Mouse (Mus musculus) cerebellum, adult 2 months (tissue): ENCODE measurements around the gene Gm10799. TPM values are rescaled to one million over a fixed set of nuclear protein-coding genes. Genes with fewer than 3 reads are reported as not detected.

Experiments
- DNase-seq, 2 experiments: peaks; one replicate each; pipeline ENCODE4 v3.0.0; 2021
- H3K27ac ChIP-seq: fragments of 200-500 bp; 2 replicates; pipeline ENCODE4 v1.5.1; 2012; ENCODE audit warnings: low read length, control low read depth, inconsistent platforms; ENCODE audit not compliant: insufficient read depth
- H3K27me3 ChIP-seq: fragments of 200-500 bp; 2 replicates; pipeline ENCODE4 v1.6.1; 2012; ENCODE audit warnings: inconsistent platforms, mild to moderate bottlenecking, low read length, moderate library complexity; ENCODE audit not compliant: control insufficient read depth, insufficient read depth
- H3K4me1 ChIP-seq: fragments of 200-500 bp; 2 replicates; pipeline ENCODE4 v1.6.1; 2011; ENCODE audit warnings: low read length; ENCODE audit not compliant: control insufficient read depth, insufficient read depth
- H3K4me3 ChIP-seq: fragments of 200-500 bp; replicated peaks from 2 replicates; pipeline ENCODE3; 2011; ENCODE audit warnings: mild to moderate bottlenecking, low read depth, low read length, control low read depth; ENCODE audit not compliant: insufficient read depth
- CTCF ChIP-seq: fragments of 200-500 bp; IDR thresholded peaks from 2 replicates; pipeline ENCODE4 v1.5.1; 2011; ENCODE audit warnings: low read depth, mild to moderate bottlenecking, control low read depth, low read length, moderate library complexity, borderline replicate concordance; ENCODE audit not compliant: insufficient read depth
- POLR2A ChIP-seq: fragments of 200-500 bp; IDR thresholded peaks from 2 replicates; pipeline ENCODE4 v1.6.1; 2011; ENCODE audit warnings: low read length, control low read depth, borderline replicate concordance; ENCODE audit not compliant: insufficient read depth
- WGBS: fragments of 180-500 bp; shearing (Covaris S2); methylation state at CpG from one replicate; pipeline ENCODE4 v1.1.7; 2018; 5-methylcytosine and 5-hydroxymethylcytosine counted together
- polyA plus RNA-seq: library from polyadenylated mRNA; depleted of rRNA; stranded (reverse); fragments of >200 nt; gene quantifications from 2 replicates; pipeline ENCODE4 v1.2.3, GENCODE M21; 2012; rRNA removed

Gene Gm10799
- polyA plus RNA-seq, 1 experiment, result not detected

- peaks cover 9% of the 10 kb centered on the region; the same call in 1 of the 2 replicates for H3K4me1 ChIP-seq
- TF ChIP-seq CTCF (no peak), POLR2A (peak; percentile 56; the same call in 1 of the 2 replicates)
- peak within 1 kb of the TSS; percentile 91 for H3K27ac ChIP-seq
- DNase-seq, result peak; percentile 91 to 93
- peak within 1 kb of the TSS; percentile 93 for H3K4me3 ChIP-seq
- H3K27me3 ChIP-seq, result no peaks in the 10 kb centered on the region
- whole genome bisulfite sequencing, result 2% methylated on average over 36 of the region's 44 CpGs
Measured at GRCm38 (mm10) chr2:104027458-104028138, 40.8 kb downstream of the Gm10799 start, which contains the start of gene Fbxo3. TSS of gene Fbxo3 (plus strand) at chr2:104027721.

GRCm38 (mm10) chr2:104024656-104025055 lies 43.7 kb downstream of the Gm10799 start:
- TF ChIP-seq POLR2A, result no peak
- TF ChIP-seq CTCF, result no peak
- Histone ChIP-seq H3K4me1 (peaks cover 4% of the 10 kb centered on the region; the same call in 1 of the 2 replicates), H3K27ac (no peak overlapping the region), H3K4me3 (no peak overlapping the region), H3K27me3 (no peaks in the 10 kb centered on the region)
- no peak for DNase-seq
- WGBS, result 92% methylated on average over 4 of the region's 4 CpGs

- H3K27ac ChIP-seq, result no peak overlapping the region
- no peak overlapping the region for H3K4me3 ChIP-seq
- H3K4me1 ChIP-seq, result peaks cover 3% of the 10 kb centered on the region; the same call in 1 of the 2 replicates
- 80% methylated on average over 7 of the region's 7 CpGs for WGBS
- TF ChIP-seq POLR2A (no peak), CTCF (no peak)
- no peak for DNase-seq
- no peaks in the 10 kb centered on the region for H3K27me3 ChIP-seq
Measured at GRCm38 (mm10) chr2:104023096-104023495, 45.3 kb downstream of the Gm10799 start.

Other genes starting within 250 kb of the Gm10799 start
- gene Lmo2, start 110.6 kb downstream of the Gm10799 start, polyA plus RNA-seq, result 26.0 and 29.2 TPM in 2 replicates
- gene Fbxo3, start 40.8 kb downstream of the Gm10799 start, polyA plus RNA-seq, result 65.7 and 70.8 TPM in 2 replicates
- not detected in 2 replicates for gene 4931422A03Rik, start 40.2 kb downstream of the Gm10799 start, polyA plus RNA-seq
- gene Gm10912, start 2.7 kb downstream of the Gm10799 start, polyA plus RNA-seq, result 0.22 and 0.33 TPM in 2 replicates
- 10.6 and 11.4 TPM in 2 replicates for gene Cd59b, start 1.3 kb upstream of the Gm10799 start, polyA plus RNA-seq
- gene Cd59a, start 27.3 kb upstream of the Gm10799 start, polyA plus RNA-seq, result 37.0 and 42.4 TPM in 2 replicates
- gene A930018P22Rik, start 54.2 kb upstream of the Gm10799 start, polyA plus RNA-seq, result 0.18 TPM in 1 of 2 replicates, not detected in the other